Mouse (Mus musculus) testis, adult 2 months (tissue): ENCODE measurements around the gene Cacybp.

ENCODE experiments used
- CTCF ChIP-seq: fragments of 200-500 bp; IDR thresholded peaks from 2 replicates; pipeline ENCODE4 v1.5.1; 2012; ENCODE audit warnings: low read depth, mild to moderate bottlenecking, inconsistent platforms, low read length, moderate library complexity; ENCODE audit not compliant: control insufficient read depth, insufficient read depth, insufficient replicate concordance
- POLR2A ChIP-seq: fragments of 200-500 bp; IDR thresholded peaks from 2 replicates; pipeline ENCODE4 v1.6.1; 2012; ENCODE audit warnings: low read depth, mild to moderate bottlenecking, inconsistent platforms, low read length, moderate library complexity; ENCODE audit not compliant: control insufficient read depth

DNA sequence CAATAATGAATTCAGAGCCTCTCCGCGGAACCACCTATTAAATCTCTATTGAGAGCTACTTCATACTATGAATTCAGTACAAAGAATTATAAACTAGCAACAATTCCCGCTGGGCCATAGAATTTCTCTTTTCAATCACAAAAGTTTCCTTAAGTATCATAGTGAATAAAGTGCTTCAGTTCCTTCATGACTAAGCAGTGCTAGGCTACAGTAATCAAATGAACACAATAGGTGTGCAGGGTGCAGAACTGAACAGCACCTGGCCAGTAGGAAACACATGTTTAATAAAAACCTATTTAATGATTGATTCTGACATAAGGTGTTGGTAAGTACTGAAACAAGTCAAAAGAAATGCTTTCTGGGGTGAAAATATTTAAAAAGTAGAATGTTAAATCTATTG lies 19.4 kb upstream of the Cacybp start:
- no peak for TF ChIP-seq POLR2A
- no peak for TF ChIP-seq CTCF
